14 mouse cellular contexts compared by ENCODE assay signal in genomic region chr17:84137393-84138171, GRCm38 (mm10). TPM values are rescaled to one million over a fixed set of nuclear protein-coding genes. Genes with fewer than 3 reads are reported as not detected.
DNase-seq lines count a peak whose midpoint lies in the region; ATAC-seq lines count a peak whose summit lies in the region.
"Had no signal": no experiment of that assay in that cellular context is flagged by ENCODE, and none has a peak within 500 bp of the region (broad histone marks: within the 10 kb centered on the region; RNA-seq: fewer than 3 reads in every experiment).

No protein-coding gene starts in this region.

- H3K36me3 ChIP-seq in midbrain, embryonic 10.5 days, result no peaks in the 10 kb centered on the region
- no peaks in the 10 kb centered on the region for H3K36me3 ChIP-seq in midbrain, embryonic 11.5 days (ENCODE audit: control insufficient read depth, insufficient read depth, low read length)
- H3K36me3 ChIP-seq in kidney, embryonic 16.5 days (ENCODE audit: insufficient read depth, low read length), result no peaks in the 10 kb centered on the region
- no peaks in the 10 kb centered on the region for H3K36me3 ChIP-seq in liver, embryonic 13.5 days
- H3K36me3 ChIP-seq in forebrain, embryonic 11.5 days (ENCODE audit: control insufficient read depth, insufficient read depth, low read length), result no peaks in the 10 kb centered on the region
- H3K36me3 ChIP-seq: hindbrain, embryonic 13.5 days; limb, embryonic 13.5 days; neural tube, embryonic 15.5 days had no signal

- no peak for DNase-seq in midbrain, embryonic 10.5 days (ENCODE audit: low spot score)
- no peak for DNase-seq in midbrain, embryonic 11.5 days (ENCODE audit: low spot score, missing footprints)
- no peak for DNase-seq in liver, embryonic 13.5 days
- DNase-seq in forebrain, embryonic 11.5 days (ENCODE audit: low spot score), result no peak
- no peak for DNase-seq in adrenal gland, postnatal 14 days
- no peak for DNase-seq in left cerebral cortex, postnatal 10 days (ENCODE audit: extremely low spot score in 1 of 2, low spot score in 2 of 2)
- DNase-seq: adrenal gland, adult 2 months; cerebellum, adult 9-11 months; right cerebral cortex, postnatal 14 days had no signal

- intact Hi-C loops in left cerebral cortex, postnatal 10 days (cut with DNase I), result no loop called here

- H3K27ac ChIP-seq in midbrain, embryonic 10.5 days (replicated peaks), result peak overlapping the region; percentile 42; the same call in 1 of the 2 replicates
- no peak overlapping the region for H3K27ac ChIP-seq in midbrain, embryonic 11.5 days (ENCODE audit: low read depth, low read length)
- peak overlapping the region; percentile 77; the same call in 1 of the 2 replicates for H3K27ac ChIP-seq in kidney, embryonic 16.5 days (ENCODE audit: low read length)
- peak overlapping the region; percentile 66 for H3K27ac ChIP-seq in liver, embryonic 13.5 days
- no peak overlapping the region for H3K27ac ChIP-seq in forebrain, embryonic 11.5 days (ENCODE audit: low read depth, low read length)
- H3K27ac ChIP-seq: hindbrain, embryonic 13.5 days; limb, embryonic 13.5 days; neural tube, embryonic 15.5 days had no signal

- H3K4me1 ChIP-seq in midbrain, embryonic 10.5 days, result peaks cover 32% of the 10 kb centered on the region
- H3K4me1 ChIP-seq in midbrain, embryonic 11.5 days (ENCODE audit: control insufficient read depth, insufficient read depth, low read length), result no peaks in the 10 kb centered on the region
- H3K4me1 ChIP-seq in kidney, embryonic 16.5 days (ENCODE audit: insufficient read depth, low read length), result peaks cover 49% of the 10 kb centered on the region
- H3K4me1 ChIP-seq in liver, embryonic 13.5 days (replicated peaks), result peaks cover 89% of the 10 kb centered on the region
- H3K4me1 ChIP-seq in forebrain, embryonic 11.5 days (replicated peaks; ENCODE audit: control insufficient read depth, insufficient read depth, low read length), result no peaks in the 10 kb centered on the region

- H3K4me3 ChIP-seq in midbrain, embryonic 10.5 days, result no peak overlapping the region
- H3K4me3 ChIP-seq in midbrain, embryonic 11.5 days (ENCODE audit: low read depth, low read length), result no peak overlapping the region
- no peak overlapping the region for H3K4me3 ChIP-seq in kidney, embryonic 16.5 days (ENCODE audit: low read length)
- H3K4me3 ChIP-seq in liver, embryonic 13.5 days (replicated peaks), result no peak overlapping the region
- no peak overlapping the region for H3K4me3 ChIP-seq in forebrain, embryonic 11.5 days (ENCODE audit: low read depth, low read length)
- H3K4me3 ChIP-seq: hindbrain, embryonic 13.5 days; limb, embryonic 13.5 days; neural tube, embryonic 15.5 days had no signal

- no peak overlapping the region for H3K9ac ChIP-seq in midbrain, embryonic 11.5 days (ENCODE audit: low read length)
- no peak overlapping the region for H3K9ac ChIP-seq in kidney, embryonic 16.5 days (replicated peaks; ENCODE audit: low read length)
- peak overlapping the region; percentile 22; the same call in 1 of the 2 replicates for H3K9ac ChIP-seq in liver, embryonic 13.5 days
- H3K9ac ChIP-seq in forebrain, embryonic 11.5 days (ENCODE audit: low read length), result no peak overlapping the region
- H3K9ac ChIP-seq: hindbrain, embryonic 13.5 days; limb, embryonic 13.5 days; neural tube, embryonic 15.5 days had no signal

- H3K4me2 ChIP-seq in midbrain, embryonic 11.5 days, result no peak overlapping the region
- no peak overlapping the region for H3K4me2 ChIP-seq in kidney, embryonic 16.5 days (replicated peaks; ENCODE audit: low read depth, low read length)
- peak overlapping the region; percentile 36 for H3K4me2 ChIP-seq in liver, embryonic 13.5 days
- H3K4me2 ChIP-seq in forebrain, embryonic 11.5 days (ENCODE audit: low read depth, low read length, severe bottlenecking), result no peak overlapping the region
- H3K4me2 ChIP-seq: hindbrain, embryonic 13.5 days; limb, embryonic 13.5 days; neural tube, embryonic 15.5 days had no signal

- 88% methylated on average over 11 of the region's 11 CpGs for WGBS in midbrain, embryonic 10.5 days
- 89% methylated on average over 11 of the region's 11 CpGs for WGBS in midbrain, embryonic 11.5 days
- 59% methylated on average over 11 of the region's 11 CpGs for WGBS in kidney, embryonic 16.5 days
- 79% methylated on average over 11 of the region's 11 CpGs for WGBS in liver, embryonic 13.5 days (ENCODE audit: insufficient replicate concordance)
- WGBS in forebrain, embryonic 11.5 days, result 93% methylated on average over 11 of the region's 11 CpGs

- H3K27me3 ChIP-seq in midbrain, embryonic 10.5 days (ENCODE audit: low read depth, poor library complexity, severe bottlenecking), result no peaks in the 10 kb centered on the region; the same call in 1 of the 2 replicates
- H3K27me3 ChIP-seq in midbrain, embryonic 11.5 days (ENCODE audit: control insufficient read depth, insufficient read depth, low read length), result no peaks in the 10 kb centered on the region
- H3K27me3 ChIP-seq in kidney, embryonic 16.5 days (ENCODE audit: insufficient read depth, low read length), result no peaks in the 10 kb centered on the region
- no peaks in the 10 kb centered on the region for H3K27me3 ChIP-seq in liver, embryonic 13.5 days
- H3K27me3 ChIP-seq in forebrain, embryonic 11.5 days (ENCODE audit: control insufficient read depth, insufficient read depth, low read length), result no peaks in the 10 kb centered on the region
- H3K27me3 ChIP-seq: CH12.LX; hindbrain, embryonic 13.5 days; limb, embryonic 13.5 days; neural tube, embryonic 15.5 days had no signal

- ATAC-seq in midbrain, embryonic 11.5 days (ENCODE audit: low FRiP score), result no peak
- peak; percentile 74; the same call in 1 of the 2 replicates for ATAC-seq in kidney, embryonic 16.5 days (ENCODE audit: low FRiP score, low TSS enrichment)
- ATAC-seq in liver, embryonic 13.5 days (ENCODE audit: low read depth), result no peak
- no peak for ATAC-seq in forebrain, embryonic 11.5 days (replicated peaks; ENCODE audit: low FRiP score)

- H3K9me3 ChIP-seq in midbrain, embryonic 10.5 days (replicated peaks), result no peaks in the 10 kb centered on the region
- no peaks in the 10 kb centered on the region for H3K9me3 ChIP-seq in midbrain, embryonic 11.5 days (ENCODE audit: control insufficient read depth, low read length)
- no peaks in the 10 kb centered on the region for H3K9me3 ChIP-seq in kidney, embryonic 16.5 days (ENCODE audit: low read length)
- H3K9me3 ChIP-seq in liver, embryonic 13.5 days (replicated peaks), result no peaks in the 10 kb centered on the region
- H3K9me3 ChIP-seq in forebrain, embryonic 11.5 days (ENCODE audit: control insufficient read depth, low read length), result no peaks in the 10 kb centered on the region
- H3K9me3 ChIP-seq: hindbrain, embryonic 13.5 days; limb, embryonic 13.5 days; neural tube, embryonic 15.5 days had no signal

RNA-seq across cellular contexts. Expression of gene Zfp36l2, which starts 50.2 kb away (rescaled TPM):
- polyA plus RNA-seq in midbrain, embryonic 10.5 days (2016; fragmentation: Nextera tagmentation; extraction: Ambion mirVana), result 7.8 and 8.1 TPM in 2 replicates
- 14.4 and 14.6 TPM in 2 replicates for polyA plus RNA-seq in midbrain, embryonic 11.5 days (2014; fragmentation: Nextera tagmentation; extraction: Ambion mirVana)
- 9.5 and 11.4 TPM in 2 replicates for polyA plus RNA-seq in kidney, embryonic 16.5 days (2015; fragmentation: Nextera tagmentation; extraction: Ambion mirVana)
- polyA plus RNA-seq in liver, embryonic 13.5 days (2015; fragmentation: Nextera tagmentation; extraction: Ambion mirVana), result 8.9 and 10.0 TPM in 2 replicates
- 11.9 and 15.3 TPM in 2 replicates for polyA plus RNA-seq in forebrain, embryonic 11.5 days (2014; fragmentation: Nextera tagmentation; extraction: Ambion mirVana)
- total RNA-seq in adrenal gland, postnatal 14 days (2021), result 73.8 and 85.4 TPM in 2 replicates
- 10 to 100 TPM; 17.1 to 20.4 TPM for total RNA-seq in left cerebral cortex, postnatal 10 days (2021)

Comparison
In these comparisons a context has a peak if more than half of its experiments do, and no peak if none do; other contexts are left out.
1. H3K27ac ChIP-seq: peak in midbrain, embryonic 10.5 days (single experiment), kidney, embryonic 16.5 days (single experiment) and liver, embryonic 13.5 days (single experiment); none in midbrain, embryonic 11.5 days (single experiment) and forebrain, embryonic 11.5 days (single experiment).